Mouse (Mus musculus) cerebellum, adult 9-11 months (tissue): ENCODE measurements around the gene Amz1.

ENCODE experiments used
- DNase-seq: peaks from one replicate; pipeline ENCODE4 v3.0.0; 2022

The Amz1 gene

GRCm38 (mm10) chr5:140726062-140726839 lies 2.3 kb downstream of the Amz1 start:
- peak; percentile 44 for DNase-seq

- DNase-seq = no peak
These were observed 3.2 kb downstream of the Amz1 start for GRCm38 (mm10) chr5:140726946-140727740.

GRCm38 (mm10) chr5:140731040-140731797 lies 7.3 kb downstream of the Amz1 start:
- no peak for DNase-seq

- DNase-seq = no peak
These were observed 8.3 kb downstream of the Amz1 start for GRCm38 (mm10) chr5:140732195-140732594.

GRCm38 (mm10) chr5:140733336-140733735 lies 9.4 kb downstream of the Amz1 start:
- no peak for DNase-seq

- no peak for DNase-seq
These were observed 11.4 kb downstream of the Amz1 start for GRCm38 (mm10) chr5:140735297-140735696.

GRCm38 (mm10) chr5:140736166-140736565 lies 12.2 kb downstream of the Amz1 start:
- DNase-seq = no peak

GRCm38 (mm10) chr5:140739813-140740212 lies 15.9 kb downstream of the Amz1 start:
- no peak for DNase-seq

GRCm38 (mm10) chr5:140741040-140741439 lies 17.1 kb downstream of the Amz1 start:
- no peak for DNase-seq

GRCm38 (mm10) chr5:140741877-140742276 lies 17.9 kb downstream of the Amz1 start:
- DNase-seq = no peak

- DNase-seq = no peak
These were observed 19.8 kb downstream of the Amz1 start for GRCm38 (mm10) chr5:140743706-140744131.

GRCm38 (mm10) chr5:140748425-140748824 lies 24.5 kb downstream of the Amz1 start:
- no peak for DNase-seq

GRCm38 (mm10) chr5:140749062-140749875 lies 25.3 kb downstream of the Amz1 start:
- peak; percentile 76 for DNase-seq

- DNase-seq = no peak
These were observed 27.0 kb downstream of the Amz1 start for GRCm38 (mm10) chr5:140750925-140751324.

- DNase-seq = no peak
These were observed 28.1 kb downstream of the Amz1 start for GRCm38 (mm10) chr5:140752041-140752440.

GRCm38 (mm10) chr5:140752639-140753038 lies 28.7 kb downstream of the Amz1 start:
- no peak for DNase-seq

- DNase-seq = no peak
These were observed 29.3 kb downstream of the Amz1 start for GRCm38 (mm10) chr5:140753223-140753622.

- DNase-seq = no peak
These were observed 34.9 kb downstream of the Amz1 start for GRCm38 (mm10) chr5:140758864-140759263.

- DNase-seq = no peak
These were observed 38.6 kb downstream of the Amz1 start for GRCm38 (mm10) chr5:140762540-140762939.

- DNase-seq = no peak
These were observed 41.1 kb downstream of the Amz1 start for GRCm38 (mm10) chr5:140764921-140765613.

GRCm38 (mm10) chr5:140766566-140766965 lies 42.6 kb downstream of the Amz1 start:
- DNase-seq = no peak

GRCm38 (mm10) chr5:140767704-140768141 lies 43.8 kb downstream of the Amz1 start:
- DNase-seq = peak; percentile 68
